Mouse (Mus musculus): ENCODE measurements at regions not wholly inside any gene's neighbourhood (a gene's known extent, or its start where the extent isn't known, plus 50 kb on each side); places are given as distances from the start of the nearest gene placed in this dataset.
A peak's percentile ranks its signal among the peaks of the same experiment; 100 is the strongest.
"Not testable (repeated sequence)": the region's sequence is repeated elsewhere in the genome, so short reads cannot be mapped to it uniquely, and the experiment has no call there.

DNA sequence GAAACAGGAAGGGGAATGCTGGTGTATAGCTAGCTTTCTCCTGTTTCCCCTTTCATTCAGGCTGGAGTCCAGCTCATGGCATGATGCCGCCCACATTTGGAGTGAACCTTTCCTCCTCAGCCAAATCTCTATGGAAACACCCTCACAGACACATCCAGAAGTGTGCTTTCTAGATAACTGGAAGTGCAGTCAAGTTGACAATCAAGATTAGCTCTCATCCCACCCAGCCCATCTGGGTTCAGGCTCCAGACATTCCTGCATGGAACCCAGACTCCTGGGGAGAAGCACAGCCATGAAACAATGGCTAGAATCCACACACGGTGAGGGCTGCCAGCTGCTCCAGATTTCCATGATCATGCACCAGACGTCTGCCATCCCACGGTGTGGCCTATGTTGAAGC, 85.5 kb upstream of the Klf13 start:
- no peaks in the 10 kb centered on the region for H3K36me3 ChIP-seq (ENCODE audit: insufficient read depth, low read length)
- H3K9me3 ChIP-seq (ENCODE audit: low read length): no peaks in the 10 kb centered on the region
- H3K9ac ChIP-seq (replicated peaks; ENCODE audit: low read length): no peak overlapping the region
- H3K27me3 ChIP-seq (ENCODE audit: insufficient read depth, low read length): no peaks in the 10 kb centered on the region
- H3K4me3 ChIP-seq (ENCODE audit: low read length): no peak overlapping the region
- DNase-seq (ENCODE audit: low spot score) (peak; percentile 58), ATAC-seq (no peak)
- no peak overlapping the region for H3K4me2 ChIP-seq (ENCODE audit: low read depth, low read length)
- H3K27ac ChIP-seq: no peak overlapping the region
- H3K4me1 ChIP-seq (ENCODE audit: insufficient read depth, low read length): peaks cover 7% of the 10 kb centered on the region; the same call in 1 of the 2 replicates
- 26% methylated on average over 4 of the region's 4 CpGs for WGBS
- no peak for TF ChIP-seq CTCF (IDR thresholded peaks at IDR 0.05; ENCODE audit: low read depth)

DNA sequence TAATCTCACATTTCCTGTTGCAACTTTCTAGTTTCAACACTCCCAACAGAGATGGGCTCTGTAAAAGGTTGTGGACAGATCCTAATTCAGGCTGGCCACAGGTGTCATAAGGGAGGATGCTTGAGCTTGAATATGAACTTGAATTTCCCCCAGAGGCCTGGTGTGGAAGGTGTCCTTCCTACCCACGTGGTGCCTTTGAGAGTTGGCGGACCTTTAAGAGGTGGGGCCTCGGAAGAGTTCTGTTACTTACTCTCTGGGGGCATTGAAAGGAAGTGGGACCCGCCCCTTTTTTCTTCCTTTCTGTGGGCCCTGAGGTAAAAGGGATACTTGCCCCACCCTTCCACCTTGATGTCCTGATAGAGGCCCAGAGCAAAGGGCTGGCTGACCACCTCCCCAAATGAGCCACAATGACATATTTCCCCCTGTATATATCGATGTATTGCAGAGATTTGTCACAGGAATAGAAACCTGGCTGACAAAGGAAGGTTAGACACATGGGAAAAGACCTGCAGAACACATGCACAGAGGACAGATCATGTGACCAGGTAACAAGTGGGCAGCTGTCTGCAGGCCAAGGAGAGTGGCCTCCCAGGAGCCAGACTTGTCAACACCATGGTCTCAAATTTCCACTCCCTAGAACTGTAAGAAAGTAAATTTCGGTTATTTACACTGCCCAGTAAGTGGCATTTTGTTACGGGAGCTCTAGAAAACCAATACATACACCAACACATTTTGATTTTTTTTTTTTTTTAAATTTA, 84.2 kb upstream of the Klf13 start:
- ATAC-seq (no peak), DNase-seq (ENCODE audit: low spot score) (no peak)
- H3K36me3 ChIP-seq (ENCODE audit: insufficient read depth, low read length): no peaks in the 10 kb centered on the region
- H3K4me3 ChIP-seq (ENCODE audit: low read length): no peak overlapping the region
- H3K4me2 ChIP-seq (ENCODE audit: low read depth, low read length): no peak overlapping the region
- no peak overlapping the region for H3K27ac ChIP-seq
- no peak overlapping the region for H3K9ac ChIP-seq (replicated peaks; ENCODE audit: low read length)
- 75% methylated on average over 7 of the region's 7 CpGs for WGBS
- H3K9me3 ChIP-seq (ENCODE audit: low read length): no peaks in the 10 kb centered on the region
- peaks cover 7% of the 10 kb centered on the region; the same call in 1 of the 2 replicates for H3K4me1 ChIP-seq (ENCODE audit: insufficient read depth, low read length)
- TF ChIP-seq CTCF (IDR thresholded peaks at IDR 0.05; ENCODE audit: low read depth): no peak
- no peaks in the 10 kb centered on the region for H3K27me3 ChIP-seq (ENCODE audit: insufficient read depth, low read length)

DNA sequence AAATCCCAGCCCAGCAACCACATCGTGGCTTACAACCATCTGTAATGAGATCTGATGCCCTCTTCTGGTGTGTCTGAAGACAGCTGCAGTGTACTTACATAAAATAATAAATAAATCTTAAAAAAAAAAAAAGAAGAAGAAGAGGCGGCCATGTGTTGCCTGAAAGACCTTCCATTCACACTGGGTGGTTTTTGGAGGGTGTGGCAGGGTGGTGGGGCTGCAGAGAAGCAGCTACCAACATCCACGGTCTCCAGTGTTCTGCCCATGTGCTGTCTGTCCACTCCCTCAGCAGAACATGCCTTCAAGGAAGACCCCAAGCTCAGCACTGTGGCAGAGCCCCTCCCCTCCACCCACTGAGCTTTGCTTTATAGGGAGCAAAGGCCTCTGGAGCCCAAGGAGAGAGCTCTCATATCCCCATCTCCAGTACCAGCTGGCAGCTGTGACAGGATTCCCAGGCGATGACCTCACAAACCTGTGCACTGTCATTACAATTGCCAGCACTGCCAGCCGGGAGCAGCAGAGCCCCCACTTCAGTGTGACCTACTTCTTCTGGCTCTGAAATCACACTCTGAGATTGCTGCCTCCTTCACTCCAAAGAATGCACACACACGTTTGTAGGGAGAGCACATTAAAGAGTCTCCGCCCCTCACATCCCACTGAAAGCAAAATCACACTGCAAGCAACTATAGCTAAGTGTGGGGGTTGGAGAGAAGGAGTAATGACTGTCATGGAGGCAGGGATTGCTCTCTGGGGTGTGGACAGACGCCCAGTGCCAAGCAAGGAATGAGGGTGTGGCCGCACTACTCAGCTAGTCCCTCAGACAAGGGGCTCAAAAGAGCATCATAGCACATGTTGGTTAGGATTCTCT, 82.8 kb upstream of the Klf13 start:
- ATAC-seq (peak; percentile 89), DNase-seq (ENCODE audit: low spot score) (peak; percentile 68)
- H3K27me3 ChIP-seq (ENCODE audit: insufficient read depth, low read length): no peaks in the 10 kb centered on the region
- no peaks in the 10 kb centered on the region for H3K9me3 ChIP-seq (ENCODE audit: low read length)
- H3K4me3 ChIP-seq (ENCODE audit: low read length): no peak overlapping the region
- no peaks in the 10 kb centered on the region for H3K36me3 ChIP-seq (ENCODE audit: insufficient read depth, low read length)
- no peak for TF ChIP-seq CTCF (IDR thresholded peaks at IDR 0.05; ENCODE audit: low read depth)
- no peak overlapping the region for H3K4me2 ChIP-seq (ENCODE audit: low read depth, low read length)
- WGBS: 55% methylated on average over 9 of the region's 9 CpGs
- peak overlapping the region; percentile 41; the same call in 1 of the 2 replicates for H3K27ac ChIP-seq
- H3K9ac ChIP-seq (replicated peaks; ENCODE audit: low read length): no peak overlapping the region
- H3K4me1 ChIP-seq (ENCODE audit: insufficient read depth, low read length): peaks cover 7% of the 10 kb centered on the region; the same call in 1 of the 2 replicates

DNA sequence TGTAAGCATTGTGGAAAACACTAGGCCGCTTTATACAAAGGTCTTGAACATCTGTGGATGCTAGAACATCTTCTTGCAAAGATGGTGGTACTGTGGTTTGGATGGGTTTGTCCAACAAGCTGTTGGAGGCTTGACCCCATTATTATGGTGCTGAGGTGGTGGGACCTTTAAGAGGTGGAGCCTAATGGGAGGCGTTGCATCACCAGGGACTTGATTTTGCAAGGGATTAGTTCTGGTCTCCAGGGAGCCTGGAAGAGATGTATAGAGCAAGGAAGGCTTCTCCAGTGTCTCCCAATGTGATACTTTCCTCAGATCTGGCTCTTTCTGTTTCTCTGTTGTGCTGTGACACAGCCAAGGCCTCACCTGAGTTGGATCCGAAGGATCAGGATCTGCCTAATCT, 79.4 kb upstream of the Klf13 start:
- Histone ChIP-seq H3K36me3 (ENCODE audit: insufficient read depth, low read length) (no peaks in the 10 kb centered on the region), H3K4me2 (ENCODE audit: low read depth, low read length) (no peak overlapping the region), H3K4me3 (ENCODE audit: low read length) (no peak overlapping the region), H3K4me1 (ENCODE audit: insufficient read depth, low read length) (peaks cover 7% of the 10 kb centered on the region; the same call in 1 of the 2 replicates), H3K9me3 (ENCODE audit: low read length) (no peaks in the 10 kb centered on the region), H3K9ac (replicated peaks; ENCODE audit: low read length) (no peak overlapping the region), H3K27ac (no peak overlapping the region), H3K27me3 (ENCODE audit: insufficient read depth, low read length) (no peaks in the 10 kb centered on the region)
- no peak for ATAC-seq
- 61% methylated on average over 3 of the region's 3 CpGs for WGBS
- TF ChIP-seq CTCF (IDR thresholded peaks at IDR 0.05; ENCODE audit: low read depth): no peak
- no peak for DNase-seq (ENCODE audit: low spot score)

DNA sequence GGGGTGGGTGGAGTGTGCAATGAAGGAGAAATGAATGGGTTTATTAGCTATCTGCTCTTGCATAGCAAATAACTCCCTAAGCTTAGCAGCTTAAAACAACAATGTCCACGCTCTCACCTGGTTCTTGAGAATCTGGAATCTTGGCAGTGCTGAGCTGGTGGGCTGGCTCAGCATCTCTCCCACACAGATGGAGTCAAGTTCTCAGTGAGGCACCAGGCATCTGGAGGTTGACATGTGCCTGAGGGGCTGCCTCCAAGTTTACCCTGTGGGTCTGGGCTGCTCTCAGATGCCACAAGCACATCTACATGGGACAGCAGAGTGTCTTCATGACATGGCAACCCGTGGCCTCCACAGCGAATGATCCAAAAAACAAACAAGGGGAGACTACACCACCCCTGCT, 78.2 kb upstream of the Klf13 start:
- 81% methylated on average over 3 of the region's 3 CpGs for WGBS
- no peaks in the 10 kb centered on the region for H3K36me3 ChIP-seq (ENCODE audit: insufficient read depth, low read length)
- H3K27ac ChIP-seq: no peak overlapping the region
- no peaks in the 10 kb centered on the region for H3K9me3 ChIP-seq (ENCODE audit: low read length)
- DNase-seq (ENCODE audit: low spot score) (no peak), ATAC-seq (no peak)
- H3K4me2 ChIP-seq (ENCODE audit: low read depth, low read length): no peak overlapping the region
- H3K27me3 ChIP-seq (ENCODE audit: insufficient read depth, low read length): no peaks in the 10 kb centered on the region
- no peak overlapping the region for H3K9ac ChIP-seq (replicated peaks; ENCODE audit: low read length)
- peaks cover 6% of the 10 kb centered on the region; the same call in 1 of the 2 replicates for H3K4me1 ChIP-seq (ENCODE audit: insufficient read depth, low read length)
- TF ChIP-seq CTCF (IDR thresholded peaks at IDR 0.05; ENCODE audit: low read depth): no peak
- H3K4me3 ChIP-seq (ENCODE audit: low read length): no peak overlapping the region

DNA sequence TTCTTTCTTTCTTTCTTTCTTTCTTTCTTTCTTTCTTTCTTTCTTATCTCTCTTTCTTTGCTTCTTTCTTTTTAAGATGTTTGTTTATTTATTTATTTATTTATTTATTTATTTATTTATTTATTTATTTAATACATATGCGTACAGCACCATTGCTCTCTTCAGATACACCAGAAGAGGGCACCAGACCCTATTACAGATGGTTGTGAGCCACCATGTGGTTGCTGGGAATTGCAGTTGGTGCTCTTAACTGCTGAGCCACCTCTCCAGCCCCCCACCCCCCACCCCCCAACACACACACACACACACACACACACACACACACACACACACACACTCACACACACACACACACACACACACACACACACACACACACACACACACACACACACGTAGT, 76.4 kb upstream of the Klf13 start:
- H3K36me3 ChIP-seq (ENCODE audit: insufficient read depth, low read length); H3K27ac ChIP-seq; DNase-seq (ENCODE audit: low spot score); H3K4me3 ChIP-seq (ENCODE audit: low read length); ATAC-seq; H3K9me3 ChIP-seq (ENCODE audit: low read length); H3K27me3 ChIP-seq (ENCODE audit: insufficient read depth, low read length); H3K4me2 ChIP-seq (ENCODE audit: low read depth, low read length); H3K9ac ChIP-seq (replicated peaks; ENCODE audit: low read length); H3K4me1 ChIP-seq (ENCODE audit: insufficient read depth, low read length): not testable (repeated sequence)
- 85% methylated on average over 2 of the region's 2 CpGs for WGBS

All from hindbrain, postnatal 0 days (tissue).